In the genomic region with DNA sequence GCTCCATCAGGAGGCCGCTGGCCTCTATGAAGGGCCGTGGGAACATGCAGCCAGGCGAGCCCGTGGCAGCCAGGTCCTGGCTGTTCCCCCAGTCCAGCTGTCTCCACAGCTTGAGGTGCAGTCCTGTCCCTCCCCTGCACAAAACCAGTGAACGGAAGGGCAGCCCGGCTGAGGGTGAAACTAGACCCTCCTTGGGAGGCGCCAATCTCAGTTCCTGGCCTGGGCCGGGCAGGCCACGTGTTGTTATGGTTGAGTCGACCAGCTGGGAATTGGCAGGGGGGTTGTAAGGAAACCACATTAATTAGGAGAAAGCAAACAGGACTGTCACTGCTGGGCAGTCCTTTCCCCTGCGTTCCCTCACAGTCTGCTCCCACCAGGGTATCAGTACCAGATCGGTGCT, we compare ENCODE assay signal across 8 mouse cellular contexts. TPM values are rescaled to one million over a fixed set of nuclear protein-coding genes. Genes with fewer than 3 reads are reported as not detected.
DNase-seq lines count a peak whose midpoint lies in the region; ATAC-seq and TF ChIP-seq lines count a peak whose summit lies in the region.

No protein-coding gene starts in this region.

- no peaks in the 10 kb centered on the region for H3K27me3 ChIP-seq in embryonic facial prominence, embryonic 12.5 days
- H3K27me3 ChIP-seq in liver, embryonic 11.5 days (replicated peaks; ENCODE audit: control insufficient read depth, insufficient read depth, low read length): no peaks in the 10 kb centered on the region; the same call in 1 of the 2 replicates
- peaks cover 1% of the 10 kb centered on the region; the same call in 1 of the 2 replicates for H3K27me3 ChIP-seq in stomach, postnatal 0 days (ENCODE audit: control insufficient read depth, insufficient read depth, low read length)
- H3K27me3 ChIP-seq in forebrain, embryonic 14.5 days (replicated peaks; ENCODE audit: control insufficient read depth, insufficient read depth, low read length): 0 out of 2 replicates have a peak, but pooled peaks cover 7% of the 10 kb centered on the region

- no peaks in the 10 kb centered on the region for H3K9me3 ChIP-seq in embryonic facial prominence, embryonic 12.5 days
- no peaks in the 10 kb centered on the region for H3K9me3 ChIP-seq in liver, embryonic 11.5 days (ENCODE audit: control insufficient read depth, low read length)
- no peaks in the 10 kb centered on the region for H3K9me3 ChIP-seq in stomach, postnatal 0 days (ENCODE audit: control insufficient read depth, low read length)
- H3K9me3 ChIP-seq in forebrain, embryonic 14.5 days (replicated peaks; ENCODE audit: control insufficient read depth, low read length): no peaks in the 10 kb centered on the region

- peak; percentile 13 to 31 for DNase-seq in adrenal gland, postnatal 36 days
- no peak for DNase-seq in adrenal gland, postnatal 4 days (ENCODE audit: low spot score in 2 of 2)
- DNase-seq in heart, postnatal 14 days: peak; percentile 70 to 71
- DNase-seq in liver, embryonic 11.5 days (ENCODE audit: low spot score): no peak
- DNase-seq in stomach, postnatal 0 days (ENCODE audit: low spot score): no peak
- no peak for DNase-seq in c-Kit-positive CD71-positive TER-119-positive erythroid progenitor cells, embryonic 14.5 days (ENCODE audit: low spot score)
- no peak for DNase-seq in forebrain, embryonic 14.5 days (ENCODE audit: low spot score)

- H3K27ac ChIP-seq in embryonic facial prominence, embryonic 12.5 days: peak overlapping the region; percentile 26; the same call in 1 of the 2 replicates
- H3K27ac ChIP-seq in liver, embryonic 11.5 days (ENCODE audit: low read depth, low read length): no peak overlapping the region
- 0 out of 2 replicates have a peak overlapping the region, but pooled peaks have one; percentile 24 for H3K27ac ChIP-seq in stomach, postnatal 0 days (replicated peaks)
- no peak overlapping the region for H3K27ac ChIP-seq in forebrain, embryonic 14.5 days (ENCODE audit: low read depth, low read length)

- peaks cover 16% of the 10 kb centered on the region for H3K4me1 ChIP-seq in embryonic facial prominence, embryonic 12.5 days
- H3K4me1 ChIP-seq in liver, embryonic 11.5 days (replicated peaks; ENCODE audit: control insufficient read depth, insufficient read depth, low read length): no peaks in the 10 kb centered on the region; the same call in 1 of the 2 replicates
- no peaks in the 10 kb centered on the region for H3K4me1 ChIP-seq in stomach, postnatal 0 days (replicated peaks; ENCODE audit: control insufficient read depth, insufficient read depth)
- no peaks in the 10 kb centered on the region for H3K4me1 ChIP-seq in forebrain, embryonic 14.5 days (ENCODE audit: control insufficient read depth, insufficient read depth, low read length)

- ATAC-seq in embryonic facial prominence, embryonic 12.5 days (ENCODE audit: insufficient number of reproducible peaks, insufficient read depth, low FRiP score, low TSS enrichment): peak; percentile 73; the same call in 1 of the 2 replicates
- no peak for ATAC-seq in liver, embryonic 11.5 days (replicated peaks; ENCODE audit: low FRiP score)
- ATAC-seq in stomach, postnatal 0 days (ENCODE audit: low FRiP score, low TSS enrichment): peak; percentile 72
- no peak for ATAC-seq in forebrain, embryonic 14.5 days

- peak; percentile 21; the same call in 1 of the 2 replicates for TF ChIP-seq CTCF in stomach, postnatal 0 days (IDR thresholded peaks at IDR 0.05; ENCODE audit: low read depth)

- no peak overlapping the region; the same call in 1 of the 2 replicates for H3K4me2 ChIP-seq in embryonic facial prominence, embryonic 12.5 days (replicated peaks)
- no peak overlapping the region for H3K4me2 ChIP-seq in liver, embryonic 11.5 days
- no peak overlapping the region for H3K4me2 ChIP-seq in stomach, postnatal 0 days (replicated peaks; ENCODE audit: low read depth)
- H3K4me2 ChIP-seq in forebrain, embryonic 14.5 days (ENCODE audit: low read length): no peak overlapping the region

- H3K9ac ChIP-seq in embryonic facial prominence, embryonic 12.5 days: no peak overlapping the region
- peak overlapping the region; percentile 6; the same call in 1 of the 2 replicates for H3K9ac ChIP-seq in liver, embryonic 11.5 days (ENCODE audit: low read depth, low read length)
- no peak overlapping the region for H3K9ac ChIP-seq in stomach, postnatal 0 days (ENCODE audit: low read length)
- H3K9ac ChIP-seq in forebrain, embryonic 14.5 days (ENCODE audit: low read length): no peak overlapping the region

- no peak for TF ChIP-seq EP300 in stomach, postnatal 0 days (optimal IDR thresholded peaks at IDR 0.05)

- H3K36me3 ChIP-seq in embryonic facial prominence, embryonic 12.5 days: no peaks in the 10 kb centered on the region
- H3K36me3 ChIP-seq in liver, embryonic 11.5 days (ENCODE audit: control insufficient read depth, insufficient read depth, low read length): no peaks in the 10 kb centered on the region
- no peaks in the 10 kb centered on the region for H3K36me3 ChIP-seq in stomach, postnatal 0 days (ENCODE audit: control insufficient read depth, insufficient read depth, low read length)
- no peaks in the 10 kb centered on the region for H3K36me3 ChIP-seq in forebrain, embryonic 14.5 days (ENCODE audit: control insufficient read depth, insufficient read depth, low read length)

- intact Hi-C loops in heart, postnatal 14 days (cut with DNase I): no loop called here

- WGBS in embryonic facial prominence, embryonic 12.5 days: 21% methylated on average over 12 of the region's 12 CpGs
- 42% methylated on average over 12 of the region's 12 CpGs for WGBS in liver, embryonic 11.5 days
- 23% methylated on average over 12 of the region's 12 CpGs for WGBS in stomach, postnatal 0 days
- WGBS in forebrain, embryonic 14.5 days: 65% methylated on average over 12 of the region's 12 CpGs

- no peak overlapping the region for H3K4me3 ChIP-seq in embryonic facial prominence, embryonic 12.5 days
- H3K4me3 ChIP-seq in liver, embryonic 11.5 days (ENCODE audit: low read depth, low read length): no peak overlapping the region
- H3K4me3 ChIP-seq in stomach, postnatal 0 days (ENCODE audit: low read depth, low read length): no peak overlapping the region
- no peak overlapping the region for H3K4me3 ChIP-seq in forebrain, embryonic 14.5 days (ENCODE audit: low read depth, low read length)

RNA-seq across cellular contexts. Expression of a gene that starts 6.3 kb away (rescaled TPM):
- total RNA-seq in adrenal gland, postnatal 36 days (2021): 100 to 1,000 TPM in 1 of 2 experiments, 10 to 100 TPM in 1; 99.1 to 106 TPM
- 100 to 1,000 TPM in 1 of 2 experiments, 10 to 100 TPM in 1; 94.1 to 101 TPM for total RNA-seq in adrenal gland, postnatal 4 days (2021)
- 136 and 138 TPM in 2 replicates for polyA plus RNA-seq in embryonic facial prominence, embryonic 12.5 days (2016; fragmentation: Nextera tagmentation; extraction: Ambion mirVana)
- 100 to 1,000 TPM; 115 to 119 TPM for total RNA-seq in heart, postnatal 14 days (2021)
- polyA plus RNA-seq in liver, embryonic 11.5 days (2014; fragmentation: Nextera tagmentation; extraction: Ambion mirVana): 141 and 143 TPM in 2 replicates
- polyA plus RNA-seq in stomach, postnatal 0 days (2015; fragmentation: Nextera tagmentation; extraction: Ambion mirVana): 94.9 and 99.0 TPM in 2 replicates
- 135 and 141 TPM in 2 replicates for polyA plus RNA-seq in forebrain, embryonic 14.5 days (2014; fragmentation: Nextera tagmentation; extraction: Ambion mirVana)

RNA-seq across cellular contexts. Expression of a gene that starts 39.5 kb away (rescaled TPM):
- 10 to 100 TPM in 1 of 2 experiments, 1 to 10 TPM in 1; 7.9 to 12.8 TPM for total RNA-seq in adrenal gland, postnatal 36 days (2021)
- total RNA-seq in adrenal gland, postnatal 4 days (2021): 10 to 100 TPM; 10.2 to 13.4 TPM
- 11.7 and 12.2 TPM in 2 replicates for polyA plus RNA-seq in embryonic facial prominence, embryonic 12.5 days (2016; fragmentation: Nextera tagmentation; extraction: Ambion mirVana)
- total RNA-seq in heart, postnatal 14 days (2021): 1 to 10 TPM; 1.1 to 1.4 TPM
- 2.0 TPM in 2 replicates for polyA plus RNA-seq in liver, embryonic 11.5 days (2014; fragmentation: Nextera tagmentation; extraction: Ambion mirVana)
- 13.1 and 13.6 TPM in 2 replicates for polyA plus RNA-seq in stomach, postnatal 0 days (2015; fragmentation: Nextera tagmentation; extraction: Ambion mirVana)
- polyA plus RNA-seq in forebrain, embryonic 14.5 days (2014; fragmentation: Nextera tagmentation; extraction: Ambion mirVana): 46.8 and 47.3 TPM in 2 replicates

RNA-seq across cellular contexts. Expression of a gene that starts 48.9 kb away (rescaled TPM):
- 10 to 100 TPM; 19.7 to 20.1 TPM for total RNA-seq in adrenal gland, postnatal 36 days (2021)
- 10 to 100 TPM; 18.1 to 18.4 TPM for total RNA-seq in adrenal gland, postnatal 4 days (2021)
- 33.0 and 33.7 TPM in 2 replicates for polyA plus RNA-seq in embryonic facial prominence, embryonic 12.5 days (2016; fragmentation: Nextera tagmentation; extraction: Ambion mirVana)
- 10 to 100 TPM; 22.2 to 27.6 TPM for total RNA-seq in heart, postnatal 14 days (2021)
- 37.2 and 41.2 TPM in 2 replicates for polyA plus RNA-seq in liver, embryonic 11.5 days (2014; fragmentation: Nextera tagmentation; extraction: Ambion mirVana)
- polyA plus RNA-seq in stomach, postnatal 0 days (2015; fragmentation: Nextera tagmentation; extraction: Ambion mirVana): 35.5 and 35.8 TPM in 2 replicates
- 29.5 and 31.6 TPM in 2 replicates for polyA plus RNA-seq in forebrain, embryonic 14.5 days (2014; fragmentation: Nextera tagmentation; extraction: Ambion mirVana)

RNA-seq across cellular contexts. Expression of a gene that starts 56.3 kb away (rescaled TPM):
- total RNA-seq in adrenal gland, postnatal 36 days (2021): 10 to 100 TPM; 67.4 to 78.1 TPM
- total RNA-seq in adrenal gland, postnatal 4 days (2021): 100 to 1,000 TPM; 101 to 116 TPM
- 48.8 and 50.2 TPM in 2 replicates for polyA plus RNA-seq in embryonic facial prominence, embryonic 12.5 days (2016; fragmentation: Nextera tagmentation; extraction: Ambion mirVana)
- 10 to 100 TPM; 85.3 TPM for total RNA-seq in heart, postnatal 14 days (2021)
- 26.1 and 31.1 TPM in 2 replicates for polyA plus RNA-seq in liver, embryonic 11.5 days (2014; fragmentation: Nextera tagmentation; extraction: Ambion mirVana)
- 21.2 and 21.6 TPM in 2 replicates for polyA plus RNA-seq in stomach, postnatal 0 days (2015; fragmentation: Nextera tagmentation; extraction: Ambion mirVana)
- polyA plus RNA-seq in forebrain, embryonic 14.5 days (2014; fragmentation: Nextera tagmentation; extraction: Ambion mirVana): 21.6 and 26.3 TPM in 2 replicates

Comparison
In these comparisons a context has a peak if more than half of its experiments do, and no peak if none do; other contexts are left out.
1. DNase-seq: peak in adrenal gland, postnatal 36 days (2 of 2) and heart, postnatal 14 days (2 of 2); none in adrenal gland, postnatal 4 days (0 of 2), liver, embryonic 11.5 days (single experiment), stomach, postnatal 0 days (single experiment), c-Kit-positive CD71-positive TER-119-positive erythroid progenitor cells, embryonic 14.5 days (single experiment) and forebrain, embryonic 14.5 days (single experiment).
2. ATAC-seq: peak in embryonic facial prominence, embryonic 12.5 days (single experiment) and stomach, postnatal 0 days (single experiment); none in liver, embryonic 11.5 days (single experiment) and forebrain, embryonic 14.5 days (single experiment).
3. H3K27ac ChIP-seq: peak in embryonic facial prominence, embryonic 12.5 days (single experiment) and stomach, postnatal 0 days (single experiment); none in liver, embryonic 11.5 days (single experiment) and forebrain, embryonic 14.5 days (single experiment).